Mouse (Mus musculus) A20 (cell line): Measurements from ENCODE around the gene Foxj1.

Experiments
- DNase-seq: peaks from one replicate; pipeline ENCODE4 v3.0.0-alpha.2; 2011; ENCODE audit warnings: low read depth, low spot score

Foxj1 gene

DNA sequence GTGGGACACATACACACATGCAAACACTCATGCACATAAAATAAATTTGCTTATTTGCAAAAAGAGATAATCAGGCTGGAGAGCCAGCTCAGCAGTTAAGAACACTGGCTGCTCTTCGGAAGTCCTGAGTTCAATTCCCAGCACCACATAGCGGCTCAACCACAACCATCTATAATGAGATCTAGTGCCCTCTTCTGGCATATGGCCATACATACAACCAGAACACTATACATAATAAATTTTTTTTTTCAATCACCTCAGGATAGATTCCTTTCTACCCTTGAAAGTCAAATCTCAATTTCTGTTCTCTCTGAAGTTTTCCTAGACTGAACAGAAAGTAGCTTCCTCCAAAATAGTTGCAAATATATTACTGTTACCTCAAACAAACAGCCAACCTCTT is 29.8 kb downstream of the Foxj1 start:
- peak; percentile 14 for DNase-seq

GRCm38 (mm10) chr11:116298621-116299020 is 36.6 kb downstream of the Foxj1 start:
- no peak for DNase-seq

- no peak for DNase-seq
These were observed 37.0 kb downstream of the Foxj1 start for GRCm38 (mm10) chr11:116298221-116298620.

DNA sequence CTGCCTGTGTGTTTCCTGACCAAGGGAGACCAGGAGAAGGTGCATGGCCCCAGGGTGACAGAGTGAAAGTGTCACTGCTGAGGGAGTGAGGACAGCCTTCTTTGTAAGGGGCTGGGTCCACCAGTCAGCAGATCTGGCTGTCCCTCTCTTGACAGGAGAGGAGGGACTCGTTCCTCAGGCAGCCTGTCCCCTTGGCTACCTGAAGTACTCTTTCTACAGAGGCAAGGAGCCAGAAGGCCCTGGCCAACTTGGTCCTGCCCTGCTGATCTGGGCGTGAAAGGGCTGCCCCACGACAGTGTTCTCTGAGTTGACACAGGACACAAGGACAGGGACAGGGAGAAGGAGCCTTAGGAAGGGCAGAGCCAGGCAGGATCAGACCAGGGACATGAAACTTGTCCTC is 38.2 kb downstream of the Foxj1 start:
- DNase-seq: no peak

DNA sequence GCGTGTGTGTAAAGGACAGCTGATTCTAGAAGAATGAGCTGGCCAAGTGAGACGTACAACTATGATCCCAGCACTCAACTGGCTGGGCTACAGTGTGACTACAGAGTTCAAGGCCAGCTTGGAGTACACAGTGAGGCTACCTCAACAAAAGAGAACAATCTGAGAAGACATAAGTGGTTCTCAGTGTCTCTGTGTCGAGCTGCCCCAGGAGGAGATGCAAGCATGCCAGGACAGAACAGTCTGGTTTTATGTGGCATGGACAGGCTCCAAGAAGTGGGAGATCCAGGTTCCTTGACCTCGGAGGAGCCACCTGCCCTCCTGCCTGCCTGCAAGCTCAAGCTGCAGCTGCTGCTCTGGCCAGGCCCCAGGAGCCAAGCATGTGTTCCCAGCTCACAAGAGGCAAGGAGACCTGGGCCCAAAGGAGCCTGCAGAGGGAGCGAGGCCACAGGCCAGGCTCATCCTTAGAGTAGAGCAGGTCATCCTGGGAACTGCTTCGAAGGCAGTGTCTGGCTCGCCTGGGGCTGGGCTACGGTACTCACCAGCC is 38.9 kb downstream of the Foxj1 start:
- DNase-seq: no peak

- peak; percentile 66 for DNase-seq
These were observed 40.9 kb downstream of the Foxj1 start for GRCm38 (mm10) chr11:116294319-116294718.

- DNase-seq: no peak
These were observed 41.6 kb downstream of the Foxj1 start for GRCm38 (mm10) chr11:116293538-116294137.

DNA sequence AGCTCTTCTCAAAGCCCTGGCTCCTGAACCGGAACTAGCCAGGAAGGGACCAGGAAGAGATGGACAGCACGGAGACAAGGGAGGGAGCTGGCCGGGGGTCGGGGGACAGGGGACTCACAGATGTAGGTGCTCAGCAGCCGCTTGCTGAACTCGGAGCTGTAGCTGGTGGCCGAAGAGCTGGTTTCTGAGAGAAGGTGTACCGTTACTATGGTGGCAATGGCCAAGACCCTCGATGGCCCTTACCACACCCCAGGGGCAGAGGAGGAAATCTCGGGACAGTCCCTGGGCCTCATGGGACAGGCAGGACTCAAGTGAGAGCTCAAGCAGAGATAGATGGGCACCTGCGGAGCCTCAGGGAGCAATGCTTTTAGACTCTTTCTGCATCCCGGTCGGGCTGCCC is 42.8 kb downstream of the Foxj1 start:
- no peak for DNase-seq

DNA sequence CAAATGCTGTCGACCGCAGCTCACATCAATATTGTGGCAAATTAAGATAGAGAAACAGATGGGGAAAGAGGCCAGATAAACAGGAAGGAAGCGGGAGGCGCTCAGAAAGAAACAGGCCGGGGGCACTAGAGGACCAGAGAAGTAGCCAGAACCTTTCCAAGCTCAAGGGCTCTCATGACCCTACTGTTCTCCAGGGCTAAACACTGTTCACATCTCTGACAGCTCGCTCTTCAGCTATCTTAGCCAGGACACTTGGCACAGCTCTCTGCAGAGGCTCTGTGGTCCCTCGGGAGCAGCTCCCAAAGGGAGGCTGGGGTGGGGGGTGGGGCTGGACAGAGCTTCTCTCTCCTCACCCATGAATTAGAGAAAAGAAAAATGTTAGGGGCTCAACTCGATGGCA is 44.6 kb downstream of the Foxj1 start:
- DNase-seq: no peak

- no peak for DNase-seq
These were observed 47.8 kb downstream of the Foxj1 start for GRCm38 (mm10) chr11:116287351-116287750.

- DNase-seq: no peak
These were observed 49.4 kb downstream of the Foxj1 start for GRCm38 (mm10) chr11:116285770-116286191.

- DNase-seq: peak; percentile 81
These were observed 51.2 kb downstream of the Foxj1 start for GRCm38 (mm10) chr11:116283982-116284381.

- no peak for DNase-seq
These were observed 52.2 kb downstream of the Foxj1 start for GRCm38 (mm10) chr11:116282912-116283521.

DNA sequence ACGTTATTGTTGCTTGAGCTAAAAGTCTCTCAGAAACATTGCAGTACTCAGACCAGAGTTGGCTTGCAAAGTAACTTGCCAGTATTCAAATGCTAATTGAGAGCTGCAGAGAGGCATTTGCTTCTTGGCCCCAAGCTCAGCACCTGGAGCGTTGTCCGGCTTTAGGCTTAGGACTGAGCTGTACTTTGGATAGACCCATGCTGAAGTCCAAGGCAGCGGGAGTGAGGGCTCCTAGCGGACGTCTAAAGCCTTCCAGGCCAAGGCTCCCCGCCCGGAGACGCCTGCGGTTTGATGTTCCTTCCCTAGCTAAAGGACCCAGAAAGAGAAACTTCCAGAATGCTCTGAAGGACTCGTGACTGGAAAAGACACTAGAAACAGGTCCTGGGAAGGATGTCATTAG is 53.1 kb downstream of the Foxj1 start:
- no peak for DNase-seq

GRCm38 (mm10) chr11:116281671-116282070 is 53.5 kb downstream of the Foxj1 start:
- no peak for DNase-seq

DNA sequence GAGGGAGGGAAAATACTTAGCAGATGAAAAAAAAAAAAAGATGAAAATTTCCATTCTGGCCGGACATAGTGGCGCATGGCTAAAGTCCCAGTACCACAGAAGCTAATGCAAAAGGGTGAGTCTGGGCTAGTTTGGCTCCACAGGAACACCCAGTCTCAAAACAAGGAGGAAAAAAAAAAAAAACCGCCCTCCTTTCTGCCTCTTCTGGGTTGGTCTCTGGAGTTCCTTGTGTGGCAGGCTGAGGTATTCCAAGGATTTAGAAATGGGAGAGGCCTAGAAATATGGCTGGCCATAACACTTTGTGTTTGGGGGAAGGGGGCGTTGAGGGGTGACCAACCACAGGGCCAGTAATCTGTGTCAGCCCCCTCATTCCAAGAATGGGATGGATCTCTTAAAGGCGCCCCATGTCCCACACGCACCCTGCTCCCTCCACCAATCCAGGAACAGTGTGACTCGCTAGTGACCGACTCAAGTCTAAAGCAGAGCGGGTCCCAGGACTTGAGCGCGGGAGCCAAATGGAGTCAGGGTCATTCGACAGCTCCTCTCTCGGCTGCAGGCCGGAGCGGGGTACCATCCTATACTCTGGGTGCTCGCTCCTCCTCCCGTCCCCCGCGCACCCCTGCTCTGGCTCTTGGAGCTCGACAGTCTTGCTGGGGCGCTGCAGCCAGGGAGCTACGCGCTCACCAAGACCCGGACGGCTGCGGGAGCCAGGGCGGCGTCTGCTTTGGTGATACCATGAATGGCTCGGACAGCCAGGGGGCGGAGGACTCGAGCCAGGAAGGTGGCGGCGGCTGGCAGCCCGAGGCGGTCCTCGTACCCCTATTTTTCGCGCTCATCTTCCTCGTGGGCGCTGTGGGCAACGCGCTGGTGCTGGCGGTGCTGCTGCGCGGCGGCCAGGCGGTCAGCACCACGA is 54.2 kb downstream of the Foxj1 start, which contains the start of gene Galr2:
Gene Galr2 (plus strand): TSS at position 189 of the 913 bp plus-strand sequence.
- no peak for DNase-seq
